Mouse (Mus musculus) yolk sac, embryonic 10.5 days (tissue): Measurements from ENCODE around the gene Kctd10.

Source experiments
- DNase-seq: peaks from one replicate; pipeline ENCODE4 v3.0.0-alpha.2; 2017; ENCODE audit warnings: low spot score

The Kctd10 gene

GRCm38 (mm10) chr5:114345538-114345937 lies 34.8 kb downstream of the Kctd10 start:
- DNase-seq, result no peak

GRCm38 (mm10) chr5:114343612-114344011 lies 36.7 kb downstream of the Kctd10 start:
- no peak for DNase-seq

GRCm38 (mm10) chr5:114342996-114343395 lies 37.3 kb downstream of the Kctd10 start:
- DNase-seq, result peak; percentile 85

DNA sequence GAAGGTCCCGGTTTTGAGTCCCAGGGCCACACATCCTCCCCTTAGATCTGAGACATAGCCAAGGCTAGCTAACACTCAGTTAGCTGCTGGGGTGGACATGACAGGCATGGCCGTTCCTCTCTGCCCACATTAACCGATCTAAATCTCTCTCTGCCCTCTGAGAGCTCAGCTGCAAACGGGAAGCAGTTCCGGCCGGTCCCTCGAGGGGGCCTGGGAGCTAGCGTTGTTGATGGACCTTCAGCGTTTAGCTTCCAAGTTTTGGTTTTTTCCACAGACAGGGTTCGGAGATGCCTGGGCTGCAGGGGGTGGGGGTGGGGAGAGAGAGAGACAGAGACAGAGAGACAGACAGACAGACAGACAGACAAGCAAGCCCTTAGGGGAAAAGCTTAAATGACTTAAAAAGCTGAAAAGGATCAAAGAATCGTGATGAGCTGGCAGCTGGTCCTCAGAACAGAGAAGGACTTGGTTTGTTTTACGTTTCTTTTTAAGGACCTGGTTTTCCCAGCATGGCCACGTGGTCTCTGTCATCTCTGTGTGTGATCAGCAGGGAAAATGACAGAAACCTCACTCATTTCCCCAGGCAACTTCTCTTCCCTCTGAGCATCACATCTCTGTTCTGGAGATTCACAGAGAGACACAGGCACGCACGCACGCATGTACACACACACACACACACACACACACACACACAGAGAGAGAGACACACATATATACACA lies 56.4 kb downstream of the Kctd10 start:
- DNase-seq, result no peak

DNA sequence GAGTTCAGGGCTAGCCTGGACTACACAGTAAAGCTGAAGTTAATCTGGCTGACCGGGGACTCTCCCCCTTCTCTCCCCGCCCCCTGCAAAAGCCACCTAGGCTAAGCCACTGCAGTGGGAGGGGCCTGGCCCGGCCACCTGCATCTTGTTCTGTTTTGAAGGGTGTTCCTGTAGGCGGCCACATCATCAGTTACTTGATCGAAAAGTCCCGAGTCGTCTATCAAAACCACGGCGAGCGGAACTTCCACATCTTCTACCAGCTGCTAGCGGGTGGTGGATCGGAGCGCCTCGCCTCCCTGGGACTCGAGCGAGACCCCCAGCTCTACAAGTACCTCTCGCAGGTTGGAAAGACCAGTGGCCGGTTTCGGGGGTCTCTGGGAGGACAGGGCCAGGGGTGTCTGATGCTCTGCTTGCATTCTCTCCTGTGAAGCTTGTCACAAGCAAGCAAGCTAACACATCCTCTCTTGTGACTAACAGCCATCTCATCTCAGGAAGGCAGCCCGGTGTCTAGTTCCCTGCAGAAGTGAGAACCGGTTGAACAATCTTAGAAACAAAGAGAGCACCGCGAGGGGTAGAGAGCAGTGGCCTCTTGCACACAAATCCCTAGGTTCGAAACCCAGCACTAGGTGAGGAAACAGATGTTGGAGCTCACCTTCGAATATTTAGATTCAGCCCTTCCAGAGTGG lies 57.1 kb downstream of the Kctd10 start:
- no peak for DNase-seq
